Mouse (Mus musculus): ENCODE measurements around the gene Vps37c. TPM values are rescaled to one million over a fixed set of nuclear protein-coding genes. Genes with fewer than 3 reads are reported as not detected.

Gene Vps37c
- total and polyA plus RNA-seq, 3 experiments: 8.1 to 11.9 TPM; not detected in 1

DNA sequence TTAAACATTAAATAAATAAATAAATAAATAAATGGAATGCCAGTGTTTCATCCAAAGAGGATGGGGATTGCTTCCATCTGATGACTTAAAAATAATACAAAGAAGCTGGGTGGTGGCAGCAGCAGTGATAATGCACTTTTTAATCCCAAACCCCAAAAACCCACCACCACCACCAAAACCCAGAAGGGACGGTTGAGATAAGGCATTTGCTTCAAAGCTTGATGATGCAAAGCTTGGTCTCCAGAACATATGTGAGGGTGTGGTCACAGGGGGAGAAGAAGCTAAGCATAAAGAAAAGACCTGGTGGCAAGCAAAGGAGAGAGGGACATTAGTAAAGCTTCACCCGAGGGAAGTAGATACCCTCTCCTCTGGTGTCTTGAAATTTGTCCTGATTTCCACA lies 26.6 kb upstream of the Vps37c start (continued):
- TF ChIP-seq USF2 (IDR thresholded peaks at IDR 0.05; ENCODE audit: borderline replicate concordance in 1 of 2, insufficient read depth in 1 of 2, low read depth in 1 of 2, low read length in 2 of 2) (no peak), RAD21 (IDR thresholded peaks at IDR 0.05; ENCODE audit: low read depth, low read length) (no peak)

DNA sequence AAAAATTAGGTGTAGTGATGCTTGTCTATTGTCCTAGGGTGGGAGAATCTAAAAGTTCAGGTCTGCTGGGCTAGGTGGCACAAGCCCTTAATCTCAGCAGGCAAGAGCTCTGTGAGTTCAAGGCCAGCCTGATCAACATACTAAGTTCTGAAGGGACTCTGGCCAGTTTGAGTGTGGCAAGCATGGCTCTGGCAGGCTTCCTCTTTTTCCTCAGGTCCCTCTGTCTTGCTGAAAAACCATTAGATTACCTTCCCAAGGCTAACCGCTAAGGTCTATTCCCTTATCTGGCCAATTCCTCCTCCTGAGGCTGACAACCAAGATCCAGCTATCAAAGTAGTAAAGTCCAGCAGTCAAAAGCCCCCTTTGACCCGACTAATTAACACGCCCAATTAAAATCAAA lies 25.9 kb upstream of the Vps37c start:
- Histone ChIP-seq H3K4me3 (ENCODE audit: control insufficient read depth in 1 of 2, insufficient read depth in 1 of 2, low read depth in 2 of 2, low read length in 2 of 2) (no peak overlapping the region), H3K27me3 (ENCODE audit: control insufficient read depth in 1 of 2, insufficient read depth in 2 of 2, low read length in 2 of 2) (no peaks in the 10 kb centered on the region), H3K79me2 (ENCODE audit: control insufficient read depth, insufficient read depth, low read length, poor library complexity) (no peaks in the 10 kb centered on the region), H3K27ac (ENCODE audit: control insufficient read depth, low read depth, low read length) (peak overlapping the region; percentile 100), H3K9me3 (replicated peaks; ENCODE audit: insufficient read depth, low read length) (no peaks in the 10 kb centered on the region), H3K36me3 (ENCODE audit: control insufficient read depth in 1 of 2, insufficient read depth in 2 of 2, low read length in 2 of 2) (peaks cover 0 to 27% of the 10 kb centered on the region in 2 experiments; a peak in 2 of 4 replicates), H3K9ac (ENCODE audit: control insufficient read depth, low read depth, low read length, poor library complexity, severe bottlenecking) (peak overlapping the region; percentile 53), H3K4me1 (ENCODE audit: control insufficient read depth in 1 of 2, insufficient read depth in 2 of 2, low read length in 2 of 2) (peaks cover 6 to 19% of the 10 kb centered on the region in 2 experiments; a peak in 3 of 4 replicates)
- peak; percentile 84 for DNase-seq (ENCODE audit: low read depth, low spot score)
- TF ChIP-seq MAZ (IDR thresholded peaks at IDR 0.05; ENCODE audit: low read depth, low read length): peak; percentile 60; the same call in 1 of the 2 replicates
- TF ChIP-seq ZKSCAN1 (IDR thresholded peaks at IDR 0.05; ENCODE audit: low read depth, low read length): no peak
- no peak for TF ChIP-seq ZC3H11A (IDR thresholded peaks at IDR 0.05; ENCODE audit: low read depth, low read length)
- TF ChIP-seq NRF1 (IDR thresholded peaks at IDR 0.05; ENCODE audit: insufficient read depth, low read depth, low read length, poor library complexity, severe bottlenecking): no peak
- TF ChIP-seq ELF1 (IDR thresholded peaks at IDR 0.05; ENCODE audit: low read depth, low read length): peak; percentile 34; the same call in 1 of the 2 replicates
- TF ChIP-seq MYB (IDR thresholded peaks at IDR 0.05; ENCODE audit: low read depth, low read length): peak; percentile 52
- TF ChIP-seq E2F4 (IDR thresholded peaks at IDR 0.05; ENCODE audit: borderline replicate concordance, low read depth, low read length): no peak
- no peak for TF ChIP-seq ZMIZ1 (IDR thresholded peaks at IDR 0.05; ENCODE audit: low read depth, low read length)
- no peak for TF ChIP-seq GABPA (IDR thresholded peaks at IDR 0.05; ENCODE audit: low read depth, low read length)
- no peak for TF ChIP-seq JUND (IDR thresholded peaks at IDR 0.05; ENCODE audit: low read depth, low read length)
- TF ChIP-seq GATA1 (IDR thresholded peaks at IDR 0.05; ENCODE audit: low read depth, low read length): peak; percentile 69
- TF ChIP-seq POLR2AphosphoS5 (IDR thresholded peaks at IDR 0.05; ENCODE audit: borderline replicate concordance, low read depth, low read length): no peak
- TF ChIP-seq NELFE (IDR thresholded peaks at IDR 0.05; ENCODE audit: low read depth, low read length): 0 out of 2 replicates have a peak, but pooled peaks have one; percentile 11
- TF ChIP-seq MYC (IDR thresholded peaks at IDR 0.05; ENCODE audit: low read depth, low read length): peak; percentile 72
- TF ChIP-seq MAFK (IDR thresholded peaks at IDR 0.05; ENCODE audit: borderline replicate concordance, low read depth, low read length): no peak
- no peak for TF ChIP-seq CHD2 (IDR thresholded peaks at IDR 0.05; ENCODE audit: low read length)
- TF ChIP-seq KAT2A (conservative IDR thresholded peaks at IDR 0.05; ENCODE audit: low read depth, low read length): peak; percentile 28; the same call in 1 of the 2 replicates
- no peak for TF ChIP-seq CTCF (IDR thresholded peaks at IDR 0.05 in 2 of 3, conservative IDR thresholded peaks at IDR 0.05 in 1 of 3; ENCODE audit: control insufficient read depth in 1 of 3, insufficient read depth in 1 of 3, low read depth in 2 of 3, low read length in 3 of 3, poor library complexity in 1 of 3, severe bottlenecking in 1 of 3)
- TF ChIP-seq HCFC1 (IDR thresholded peaks at IDR 0.05; ENCODE audit: low read depth, low read length): no peak
- TF ChIP-seq USF2 (IDR thresholded peaks at IDR 0.05; ENCODE audit: borderline replicate concordance in 1 of 2, insufficient read depth in 1 of 2, low read depth in 1 of 2, low read length in 2 of 2): no peak
- TF ChIP-seq SIN3A (IDR thresholded peaks at IDR 0.05; ENCODE audit: low read length): peak; percentile 55
- peak; percentile 80; the same call in 1 of the 2 replicates for TF ChIP-seq CHD1 (IDR thresholded peaks at IDR 0.05; ENCODE audit: low read depth, low read length)
- TF ChIP-seq ETS1 (IDR thresholded peaks at IDR 0.05; ENCODE audit: low read depth, low read length): peak; percentile 65
- peak; percentile 5; the same call in 1 of the 2 replicates for TF ChIP-seq BHLHE40 (IDR thresholded peaks at IDR 0.05; ENCODE audit: borderline replicate concordance, low read depth, low read length)
- peak; percentile 55 for TF ChIP-seq MXI1 (IDR thresholded peaks at IDR 0.05; ENCODE audit: low read depth, low read length)
- peak; percentile 73 to 83 for TF ChIP-seq EP300 (IDR thresholded peaks at IDR 0.05; ENCODE audit: low read depth in 1 of 2, low read length in 2 of 2)
- peak; percentile 66 for TF ChIP-seq RCOR1 (IDR thresholded peaks at IDR 0.05; ENCODE audit: low read depth, low read length)
- no peak for TF ChIP-seq ZNF384 (IDR thresholded peaks at IDR 0.05; ENCODE audit: low read depth, low read length)
- no peak for TF ChIP-seq UBTF (IDR thresholded peaks at IDR 0.05; ENCODE audit: borderline replicate concordance, insufficient read depth, low read depth, low read length)
- no peak; the same call in 1 of the 2 replicates for TF ChIP-seq RAD21 (IDR thresholded peaks at IDR 0.05; ENCODE audit: low read depth, low read length)
- peak; percentile 66 for TF ChIP-seq TCF12 (IDR thresholded peaks at IDR 0.05; ENCODE audit: low read depth, low read length)
- TF ChIP-seq MEF2A (IDR thresholded peaks at IDR 0.05; ENCODE audit: extremely low read depth, insufficient replicate concordance, low read depth, low read length, poor library complexity, severe bottlenecking): no peak
- no peak for TF ChIP-seq POLR2AphosphoS2 (IDR thresholded peaks at IDR 0.05; ENCODE audit: low read length)
- no peak for TF ChIP-seq POLR2A (IDR thresholded peaks at IDR 0.05; ENCODE audit: control insufficient read depth in 1 of 2, insufficient read depth in 1 of 2, low read depth in 1 of 2, low read length in 2 of 2, poor library complexity in 1 of 2)

Data from MEL (cell line).